Mouse (Mus musculus): ENCODE data around the gene Kcnh6. TPM values are rescaled to one million over a fixed set of nuclear protein-coding genes. Genes with fewer than 3 reads are reported as not detected.
"Not testable (repeated sequence)": the region's sequence is repeated elsewhere in the genome, so short reads cannot be mapped to it uniquely, and the experiment has no call there.

Kcnh6 gene
- polyA plus RNA-seq, 1 experiment from 2014 or later = 0.46 TPM

- DNase-seq (ENCODE audit: low spot score) (peak; percentile 60), ATAC-seq (ENCODE audit: low FRiP score) (no peak)
- H3K4me2 ChIP-seq (replicated peaks; ENCODE audit: low read depth, low read length) = no peak overlapping the region
- H3K36me3 ChIP-seq (ENCODE audit: control insufficient read depth, insufficient read depth, low read length) = no peaks in the 10 kb centered on the region
- H3K9me3 ChIP-seq (ENCODE audit: control insufficient read depth, low read length) = no peaks in the 10 kb centered on the region
- WGBS = 42% methylated on average over 10 of the region's 11 CpGs
- no peak overlapping the region for H3K9ac ChIP-seq (ENCODE audit: low read depth, low read length)
- no peak overlapping the region for H3K4me3 ChIP-seq (ENCODE audit: low read depth, low read length)
- H3K27me3 ChIP-seq (ENCODE audit: control insufficient read depth, insufficient read depth, low read length) = no peaks in the 10 kb centered on the region
- no peaks in the 10 kb centered on the region for H3K4me1 ChIP-seq (replicated peaks; ENCODE audit: control insufficient read depth, insufficient read depth, low read length)
- no peak overlapping the region for H3K27ac ChIP-seq (ENCODE audit: low read depth, low read length)
These were observed 18.7 kb downstream of the Kcnh6 start for GRCm38 (mm10) chr11:106026465-106027151.

- ATAC-seq (ENCODE audit: low FRiP score) (no peak), DNase-seq (ENCODE audit: low spot score) (no peak)
These were observed 19.7 kb downstream of the Kcnh6 start for GRCm38 (mm10) chr11:106027607-106028006.

GRCm38 (mm10) chr11:106032074-106032473 is 24.1 kb downstream of the Kcnh6 start:
- H3K4me2 ChIP-seq (replicated peaks; ENCODE audit: low read depth, low read length); H3K36me3 ChIP-seq (ENCODE audit: control insufficient read depth, insufficient read depth, low read length); H3K4me1 ChIP-seq (replicated peaks; ENCODE audit: control insufficient read depth, insufficient read depth, low read length); H3K27me3 ChIP-seq (ENCODE audit: control insufficient read depth, insufficient read depth, low read length); H3K9me3 ChIP-seq (ENCODE audit: control insufficient read depth, low read length); ATAC-seq (ENCODE audit: low FRiP score); H3K9ac ChIP-seq (ENCODE audit: low read depth, low read length); DNase-seq (ENCODE audit: low spot score); H3K27ac ChIP-seq (ENCODE audit: low read depth, low read length): not testable (repeated sequence)
- 43% methylated on average over 5 of the region's 25 CpGs for WGBS
- H3K4me3 ChIP-seq (ENCODE audit: low read depth, low read length) = peak overlapping the region; percentile 8; the same call in 1 of the 2 replicates

More at GRCm38 (mm10) chr11:106027607-106028006, 19.7 kb downstream of the Kcnh6 start:
- Histone ChIP-seq H3K27me3 (ENCODE audit: control insufficient read depth, insufficient read depth, low read length) (no peaks in the 10 kb centered on the region), H3K4me3 (ENCODE audit: low read depth, low read length) (no peak overlapping the region), H3K36me3 (ENCODE audit: control insufficient read depth, insufficient read depth, low read length) (no peaks in the 10 kb centered on the region), H3K27ac (ENCODE audit: low read depth, low read length) (no peak overlapping the region), H3K4me2 (replicated peaks; ENCODE audit: low read depth, low read length) (no peak overlapping the region), H3K9me3 (ENCODE audit: control insufficient read depth, low read length) (no peaks in the 10 kb centered on the region), H3K4me1 (replicated peaks; ENCODE audit: control insufficient read depth, insufficient read depth, low read length) (no peaks in the 10 kb centered on the region), H3K9ac (ENCODE audit: low read depth, low read length) (no peak overlapping the region)
- WGBS = 88% methylated on average over 5 of the region's 5 CpGs

- peak; percentile 39 for DNase-seq (ENCODE audit: low spot score)
These were observed 25.6 kb downstream of the Kcnh6 start for GRCm38 (mm10) chr11:106033491-106033919.

GRCm38 (mm10) chr11:106034986-106035385 is 27.1 kb downstream of the Kcnh6 start:
- WGBS = 91% methylated on average over 9 of the region's 9 CpGs
- Histone ChIP-seq H3K4me3 (ENCODE audit: low read depth, low read length) (no peak overlapping the region), H3K27me3 (ENCODE audit: control insufficient read depth, insufficient read depth, low read length) (no peaks in the 10 kb centered on the region), H3K36me3 (ENCODE audit: control insufficient read depth, insufficient read depth, low read length) (no peaks in the 10 kb centered on the region), H3K4me1 (replicated peaks; ENCODE audit: control insufficient read depth, insufficient read depth, low read length) (no peaks in the 10 kb centered on the region; the same call in 1 of the 2 replicates), H3K9ac (ENCODE audit: low read depth, low read length) (no peak overlapping the region), H3K4me2 (replicated peaks; ENCODE audit: low read depth, low read length) (no peak overlapping the region), H3K27ac (ENCODE audit: low read depth, low read length) (no peak overlapping the region), H3K9me3 (ENCODE audit: control insufficient read depth, low read length) (no peaks in the 10 kb centered on the region)
- ATAC-seq (ENCODE audit: low FRiP score) (no peak), DNase-seq (ENCODE audit: low spot score) (no peak)

More at GRCm38 (mm10) chr11:106033491-106033919, 25.6 kb downstream of the Kcnh6 start:
- Histone ChIP-seq H3K9ac (ENCODE audit: low read depth, low read length) (peak overlapping the region; percentile 40; the same call in 1 of the 2 replicates), H3K4me2 (replicated peaks; ENCODE audit: low read depth, low read length) (no peak overlapping the region), H3K4me1 (replicated peaks; ENCODE audit: control insufficient read depth, insufficient read depth, low read length) (no peaks in the 10 kb centered on the region; the same call in 1 of the 2 replicates), H3K9me3 (ENCODE audit: control insufficient read depth, low read length) (no peaks in the 10 kb centered on the region), H3K27ac (ENCODE audit: low read depth, low read length) (peak overlapping the region; percentile 47; the same call in 1 of the 2 replicates), H3K4me3 (ENCODE audit: low read depth, low read length) (no peak overlapping the region; the same call in 1 of the 2 replicates), H3K36me3 (ENCODE audit: control insufficient read depth, insufficient read depth, low read length) (no peaks in the 10 kb centered on the region), H3K27me3 (ENCODE audit: control insufficient read depth, insufficient read depth, low read length) (no peaks in the 10 kb centered on the region)
- 0 out of 2 replicates have a peak, but pooled peaks have one; percentile 11 for ATAC-seq (ENCODE audit: low FRiP score)
- WGBS = 41% methylated on average over 11 of the region's 11 CpGs

- ATAC-seq (ENCODE audit: low FRiP score) = peak; percentile 98
- DNase-seq (ENCODE audit: low spot score) = peak; percentile 99
- under 1% methylated on average over 63 of the region's 66 CpGs for WGBS
- Histone ChIP-seq H3K9ac (ENCODE audit: low read depth, low read length) (peak within 1 kb of the TSS; percentile 90), H3K4me2 (replicated peaks; ENCODE audit: low read depth, low read length) (peak within 1 kb of the TSS; percentile 85), H3K9me3 (ENCODE audit: control insufficient read depth, low read length) (no peaks in the 10 kb centered on the region), H3K27me3 (ENCODE audit: control insufficient read depth, insufficient read depth, low read length) (no peaks in the 10 kb centered on the region), H3K4me3 (ENCODE audit: low read depth, low read length) (peak within 1 kb of the TSS; percentile 99), H3K27ac (ENCODE audit: low read depth, low read length) (peak within 1 kb of the TSS; percentile 85), H3K4me1 (replicated peaks; ENCODE audit: control insufficient read depth, insufficient read depth, low read length) (no peaks in the 10 kb centered on the region; the same call in 1 of the 2 replicates), H3K36me3 (ENCODE audit: control insufficient read depth, insufficient read depth, low read length) (no peaks in the 10 kb centered on the region)
These were observed 28.9 kb downstream of the Kcnh6 start, which contains the start of gene Dcaf7 for GRCm38 (mm10) chr11:106036548-106037417. TSS of gene Dcaf7 (plus strand) at chr11:106036872.

GRCm38 (mm10) chr11:106037418-106037751 is 29.5 kb downstream of the Kcnh6 start:
- Histone ChIP-seq H3K36me3 (ENCODE audit: control insufficient read depth, insufficient read depth, low read length) (no peaks in the 10 kb centered on the region), H3K4me2 (replicated peaks; ENCODE audit: low read depth, low read length) (peak overlapping the region; percentile 85), H3K4me1 (replicated peaks; ENCODE audit: control insufficient read depth, insufficient read depth, low read length) (no peaks in the 10 kb centered on the region; the same call in 1 of the 2 replicates), H3K9me3 (ENCODE audit: control insufficient read depth, low read length) (no peaks in the 10 kb centered on the region), H3K27ac (ENCODE audit: low read depth, low read length) (peak overlapping the region; percentile 85), H3K4me3 (ENCODE audit: low read depth, low read length) (peak overlapping the region; percentile 99), H3K9ac (ENCODE audit: low read depth, low read length) (peak overlapping the region; percentile 90), H3K27me3 (ENCODE audit: control insufficient read depth, insufficient read depth, low read length) (no peaks in the 10 kb centered on the region)
- ATAC-seq (ENCODE audit: low FRiP score) (peak; percentile 22), DNase-seq (ENCODE audit: low spot score) (peak; percentile 72)
- WGBS = under 1% methylated on average over 13 of the region's 13 CpGs

GRCm38 (mm10) chr11:106044349-106044748 is 36.4 kb downstream of the Kcnh6 start:
- no peak overlapping the region for H3K4me2 ChIP-seq (replicated peaks; ENCODE audit: low read depth, low read length)
- no peak overlapping the region for H3K4me3 ChIP-seq (ENCODE audit: low read depth, low read length)
- DNase-seq (ENCODE audit: low spot score) = no peak
- no peak overlapping the region for H3K27ac ChIP-seq (ENCODE audit: low read depth, low read length)
- no peak overlapping the region for H3K9ac ChIP-seq (ENCODE audit: low read depth, low read length)
- no peaks in the 10 kb centered on the region for H3K27me3 ChIP-seq (ENCODE audit: control insufficient read depth, insufficient read depth, low read length)
- H3K9me3 ChIP-seq (ENCODE audit: control insufficient read depth, low read length) = no peaks in the 10 kb centered on the region
- H3K36me3 ChIP-seq (ENCODE audit: control insufficient read depth, insufficient read depth, low read length) = no peaks in the 10 kb centered on the region
- ATAC-seq (ENCODE audit: low FRiP score) = no peak
- H3K4me1 ChIP-seq (replicated peaks; ENCODE audit: control insufficient read depth, insufficient read depth, low read length) = no peaks in the 10 kb centered on the region
